Mouse (Mus musculus) ES-Bruce4 (cell line): ENCODE data around the gene Zfpm1.

Experiments
- CTCF ChIP-seq: IDR thresholded peaks from one replicate; pipeline ENCODE4 v1.8.1; 2011; ENCODE audit warnings: low read depth, low read length
- EP300 ChIP-seq: IDR thresholded peaks from 2 replicates; pipeline ENCODE4 v1.6.1; 2011; ENCODE audit warnings: low read depth, low read length; ENCODE audit not compliant: insufficient read depth
- POLR2A ChIP-seq: IDR thresholded peaks from one replicate; pipeline ENCODE4 v1.8.1; 2011; ENCODE audit warnings: low read length; ENCODE audit not compliant: insufficient read depth

DNA sequence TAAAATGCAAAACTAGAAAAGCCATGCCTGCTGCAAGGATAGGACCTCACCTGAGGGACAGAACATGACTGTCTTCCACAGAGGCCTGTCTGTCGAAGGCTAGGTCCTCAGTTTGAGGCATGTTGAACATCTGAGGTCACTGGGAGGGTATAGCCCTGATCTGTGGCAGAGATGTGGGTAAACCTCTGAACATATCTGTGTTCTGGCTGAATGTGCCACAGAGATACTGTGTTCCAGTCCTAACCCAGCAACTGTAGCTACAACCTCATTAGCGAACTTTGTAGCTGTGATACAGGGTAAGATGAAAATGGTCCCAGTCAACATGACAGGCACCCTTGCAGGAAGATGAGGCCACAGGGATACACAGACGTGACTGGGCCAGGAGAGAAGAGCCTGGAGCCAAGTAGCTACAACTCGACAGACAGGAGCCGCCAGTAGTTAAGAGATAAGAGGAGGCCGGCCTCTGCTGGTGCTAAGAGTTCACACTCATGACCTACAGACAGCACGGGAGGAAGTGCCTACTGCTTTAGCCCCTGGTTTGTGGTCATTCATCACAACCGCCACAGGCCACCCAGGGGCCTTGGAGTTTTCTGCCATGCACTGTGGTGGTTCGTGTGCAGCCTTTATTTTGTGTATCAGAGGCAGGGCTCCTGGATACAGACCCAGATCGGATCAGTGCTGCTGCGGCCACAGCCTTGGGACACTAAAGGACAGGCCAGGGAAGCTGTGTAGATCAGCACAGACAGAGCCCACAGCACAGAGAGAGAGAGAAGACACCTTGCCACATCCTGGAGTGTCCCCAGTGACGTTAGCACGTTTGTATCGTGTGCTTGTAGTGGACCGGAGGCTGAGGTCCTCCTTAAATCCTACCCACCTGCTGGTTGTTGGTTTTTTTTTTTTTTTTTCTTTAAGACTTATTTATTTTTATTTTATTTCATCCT lies 67.7 kb downstream of the Zfpm1 start:
- TF ChIP-seq POLR2A (no peak), EP300 (no peak), CTCF (no peak)
